Mouse (Mus musculus): Measurements from ENCODE around the gene Enpp3. TPM values are rescaled to one million over a fixed set of nuclear protein-coding genes. Genes with fewer than 3 reads are reported as not detected.

The Enpp3 gene
- polyA plus RNA-seq, 1 experiment from 2014 or later: 7.9 TPM

DNA sequence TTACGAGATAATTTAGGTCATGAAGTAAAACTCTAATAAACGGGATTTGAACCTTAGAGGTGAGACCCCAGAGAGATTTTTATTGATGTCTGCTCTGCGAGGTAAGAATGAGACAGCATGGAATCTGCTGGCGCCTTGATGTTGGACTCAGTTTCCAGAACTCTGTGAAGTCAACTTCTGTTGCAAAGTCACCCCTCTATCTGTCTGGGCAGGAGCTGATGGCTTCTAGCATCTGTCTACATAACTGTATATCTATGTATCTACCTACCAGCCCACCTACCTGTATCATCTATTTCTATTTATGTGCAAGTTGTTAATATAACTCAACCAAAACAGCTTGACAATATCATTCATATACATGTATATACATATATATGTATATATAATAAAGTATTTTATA lies 57.3 kb downstream of the Enpp3 start:
- Histone ChIP-seq H3K27ac (no peak overlapping the region), H3K36me3 (no peaks in the 10 kb centered on the region), H3K4me3 (replicated peaks) (no peak overlapping the region), H3K9me3 (no peaks in the 10 kb centered on the region), H3K4me2 (no peak overlapping the region), H3K27me3 (no peaks in the 10 kb centered on the region), H3K9ac (replicated peaks) (no peak overlapping the region), H3K4me1 (replicated peaks) (peaks cover 7% of the 10 kb centered on the region)
- no peak for ATAC-seq (ENCODE audit: insufficient number of reproducible peaks, insufficient read depth, low FRiP score, low TSS enrichment, low read depth)
- 60% methylated on average over 4 of the region's 4 CpGs for WGBS

GRCm38 (mm10) chr10:24784624-24785276 lies 57.9 kb downstream of the Enpp3 start:
- Histone ChIP-seq H3K4me3 (replicated peaks) (no peak overlapping the region), H3K4me1 (replicated peaks) (peaks cover 7% of the 10 kb centered on the region), H3K27ac (no peak overlapping the region), H3K27me3 (no peaks in the 10 kb centered on the region), H3K9ac (replicated peaks) (no peak overlapping the region), H3K36me3 (no peaks in the 10 kb centered on the region), H3K4me2 (no peak overlapping the region), H3K9me3 (no peaks in the 10 kb centered on the region)
- WGBS: 93% methylated on average over 9 of the region's 9 CpGs
- no peak for ATAC-seq (ENCODE audit: insufficient number of reproducible peaks, insufficient read depth, low FRiP score, low TSS enrichment, low read depth)

DNA sequence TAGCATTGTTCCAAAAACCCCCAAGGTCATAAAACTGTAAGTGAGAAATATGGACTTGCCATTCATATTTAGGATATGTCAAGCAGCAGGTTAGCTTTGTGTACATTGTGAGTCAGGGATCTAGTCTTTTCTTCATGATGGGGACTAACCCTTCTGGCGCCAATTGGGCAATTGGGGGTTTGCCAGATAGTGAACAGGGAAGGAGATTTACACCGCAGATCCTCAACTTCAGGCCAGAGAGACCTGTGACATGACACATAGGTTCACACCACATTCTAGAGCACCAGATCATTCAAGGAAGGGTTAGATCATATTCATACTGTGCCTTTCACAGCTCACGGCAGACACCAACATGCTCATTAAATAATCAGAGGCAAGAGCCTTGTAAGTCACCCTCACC lies 58.7 kb downstream of the Enpp3 start:
- 88% methylated on average over 3 of the region's 3 CpGs for WGBS
- H3K4me2 ChIP-seq: no peak overlapping the region
- peaks cover 9% of the 10 kb centered on the region for H3K4me1 ChIP-seq (replicated peaks)
- no peak overlapping the region for H3K9ac ChIP-seq (replicated peaks)
- no peak overlapping the region for H3K27ac ChIP-seq
- ATAC-seq (ENCODE audit: insufficient number of reproducible peaks, insufficient read depth, low FRiP score, low TSS enrichment, low read depth): no peak
- H3K9me3 ChIP-seq: no peaks in the 10 kb centered on the region
- no peaks in the 10 kb centered on the region for H3K27me3 ChIP-seq
- no peak overlapping the region for H3K4me3 ChIP-seq (replicated peaks)
- H3K36me3 ChIP-seq: no peaks in the 10 kb centered on the region

DNA sequence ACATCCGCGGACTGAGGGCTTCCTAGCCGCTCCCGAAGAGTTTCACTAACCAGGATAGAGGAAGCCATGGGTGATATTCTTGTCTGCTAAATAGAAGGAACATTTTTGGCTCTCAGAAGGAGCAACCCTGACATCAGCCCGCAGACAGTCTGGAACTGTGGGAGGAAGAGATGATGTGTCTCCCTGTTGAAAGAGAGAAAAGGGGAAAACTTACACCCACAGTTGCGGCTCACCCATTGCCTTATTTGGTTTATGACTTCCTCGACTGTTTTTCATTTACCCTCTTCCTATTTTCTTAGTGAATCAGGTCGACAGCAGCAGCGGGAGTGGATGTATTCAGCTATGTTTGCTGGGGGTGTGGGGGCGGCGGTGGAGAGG lies 64.0 kb downstream of the Enpp3 start:
- ATAC-seq (ENCODE audit: insufficient number of reproducible peaks, insufficient read depth, low FRiP score, low TSS enrichment, low read depth): no peak; the same call in 1 of the 2 replicates
- no peaks in the 10 kb centered on the region for H3K36me3 ChIP-seq
- H3K9ac ChIP-seq (replicated peaks): no peak overlapping the region; the same call in 1 of the 2 replicates
- 28% methylated on average over 11 of the region's 11 CpGs for WGBS
- H3K27me3 ChIP-seq: no peaks in the 10 kb centered on the region
- H3K27ac ChIP-seq: peak overlapping the region; percentile 62; the same call in 1 of the 2 replicates
- H3K4me2 ChIP-seq: peak overlapping the region; percentile 53
- peak overlapping the region; percentile 21 for H3K4me3 ChIP-seq (replicated peaks)
- peaks cover 21% of the 10 kb centered on the region for H3K4me1 ChIP-seq (replicated peaks)
- H3K9me3 ChIP-seq: no peaks in the 10 kb centered on the region

GRCm38 (mm10) chr10:24777916-24778642 lies 64.5 kb downstream of the Enpp3 start:
- Histone ChIP-seq H3K9ac (replicated peaks) (no peak overlapping the region; the same call in 1 of the 2 replicates), H3K27me3 (no peaks in the 10 kb centered on the region), H3K9me3 (no peaks in the 10 kb centered on the region), H3K27ac (peak overlapping the region; percentile 62; the same call in 1 of the 2 replicates), H3K4me2 (peak overlapping the region; percentile 53), H3K4me1 (replicated peaks) (peaks cover 21% of the 10 kb centered on the region), H3K4me3 (replicated peaks) (peak overlapping the region; percentile 21), H3K36me3 (no peaks in the 10 kb centered on the region)
- 0 out of 2 replicates have a peak, but pooled peaks have one; percentile 31 for ATAC-seq (ENCODE audit: insufficient number of reproducible peaks, insufficient read depth, low FRiP score, low TSS enrichment, low read depth)
- 22% methylated on average over 14 of the region's 14 CpGs for WGBS

GRCm38 (mm10) chr10:24769496-24769895 lies 73.1 kb downstream of the Enpp3 start:
- H3K4me2 ChIP-seq: no peak overlapping the region
- H3K9ac ChIP-seq (replicated peaks): no peak overlapping the region
- H3K27ac ChIP-seq: no peak overlapping the region
- H3K4me1 ChIP-seq (replicated peaks): peaks cover 16% of the 10 kb centered on the region
- WGBS: 91% methylated on average over 7 of the region's 7 CpGs
- H3K36me3 ChIP-seq: no peaks in the 10 kb centered on the region
- no peaks in the 10 kb centered on the region for H3K27me3 ChIP-seq
- H3K4me3 ChIP-seq (replicated peaks): no peak overlapping the region
- H3K9me3 ChIP-seq: no peaks in the 10 kb centered on the region
- ATAC-seq (ENCODE audit: insufficient number of reproducible peaks, insufficient read depth, low FRiP score, low TSS enrichment, low read depth): no peak

GRCm38 (mm10) chr10:24767695-24768094 lies 74.9 kb downstream of the Enpp3 start:
- Histone ChIP-seq H3K27ac (peak overlapping the region; percentile 66), H3K4me1 (replicated peaks) (peaks cover 16% of the 10 kb centered on the region), H3K9me3 (no peaks in the 10 kb centered on the region), H3K4me2 (no peak overlapping the region), H3K36me3 (no peaks in the 10 kb centered on the region), H3K4me3 (replicated peaks) (no peak overlapping the region), H3K9ac (replicated peaks) (0 out of 2 replicates have a peak overlapping the region, but pooled peaks have one; percentile 24), H3K27me3 (no peaks in the 10 kb centered on the region)
- ATAC-seq (ENCODE audit: insufficient number of reproducible peaks, insufficient read depth, low FRiP score, low TSS enrichment, low read depth): no peak
- WGBS: 24% methylated on average over 11 of the region's 11 CpGs

GRCm38 (mm10) chr10:24766061-24766460 lies 76.6 kb downstream of the Enpp3 start:
- Histone ChIP-seq H3K9me3 (no peaks in the 10 kb centered on the region), H3K4me3 (replicated peaks) (no peak overlapping the region), H3K4me2 (no peak overlapping the region), H3K36me3 (no peaks in the 10 kb centered on the region), H3K27ac (no peak overlapping the region), H3K4me1 (replicated peaks) (peaks cover 16% of the 10 kb centered on the region), H3K27me3 (no peaks in the 10 kb centered on the region), H3K9ac (replicated peaks) (no peak overlapping the region)
- no peak for ATAC-seq (ENCODE audit: insufficient number of reproducible peaks, insufficient read depth, low FRiP score, low TSS enrichment, low read depth)
- 96% methylated on average over 1 of the region's 1 CpGs for WGBS

- Histone ChIP-seq H3K4me1 (replicated peaks) (peaks cover 16% of the 10 kb centered on the region), H3K4me2 (no peak overlapping the region), H3K4me3 (replicated peaks) (no peak overlapping the region), H3K36me3 (no peaks in the 10 kb centered on the region), H3K9me3 (no peaks in the 10 kb centered on the region), H3K27me3 (no peaks in the 10 kb centered on the region), H3K27ac (peak overlapping the region; percentile 59; the same call in 1 of the 2 replicates), H3K9ac (replicated peaks) (no peak overlapping the region)
- WGBS: 36% methylated on average over 6 of the region's 6 CpGs
- ATAC-seq (ENCODE audit: insufficient number of reproducible peaks, insufficient read depth, low FRiP score, low TSS enrichment, low read depth): 0 out of 2 replicates have a peak, but pooled peaks have one; percentile 32
Observed at GRCm38 (mm10) chr10:24765151-24765755, 77.4 kb downstream of the Enpp3 start.

GRCm38 (mm10) chr10:24764640-24765039 lies 78.0 kb downstream of the Enpp3 start:
- Histone ChIP-seq H3K4me3 (replicated peaks) (no peak overlapping the region), H3K9ac (replicated peaks) (no peak overlapping the region), H3K4me1 (replicated peaks) (peaks cover 16% of the 10 kb centered on the region), H3K36me3 (no peaks in the 10 kb centered on the region), H3K27me3 (no peaks in the 10 kb centered on the region), H3K4me2 (no peak overlapping the region), H3K9me3 (no peaks in the 10 kb centered on the region), H3K27ac (no peak overlapping the region)
- no peak for ATAC-seq (ENCODE audit: insufficient number of reproducible peaks, insufficient read depth, low FRiP score, low TSS enrichment, low read depth)
- WGBS: 47% methylated on average over 3 of the region's 3 CpGs

- no peaks in the 10 kb centered on the region for H3K9me3 ChIP-seq
Observed at GRCm38 (mm10) chr10:24763257-24763656, 79.4 kb downstream of the Enpp3 start.

More at GRCm38 (mm10) chr10:24763257-24763656, 79.4 kb downstream of the Enpp3 start:
- H3K9ac ChIP-seq (replicated peaks): no peak overlapping the region
- H3K36me3 ChIP-seq: no peaks in the 10 kb centered on the region
- no peak overlapping the region for H3K27ac ChIP-seq
- no peak for ATAC-seq (ENCODE audit: insufficient number of reproducible peaks, insufficient read depth, low FRiP score, low TSS enrichment, low read depth)
- 92% methylated on average over 3 of the region's 3 CpGs for WGBS
- no peaks in the 10 kb centered on the region for H3K27me3 ChIP-seq
- H3K4me1 ChIP-seq (replicated peaks): peaks cover 16% of the 10 kb centered on the region
- H3K4me3 ChIP-seq (replicated peaks): no peak overlapping the region
- no peak overlapping the region for H3K4me2 ChIP-seq

Measured in limb, embryonic 12.5 days (tissue).